In the genomic region with DNA sequence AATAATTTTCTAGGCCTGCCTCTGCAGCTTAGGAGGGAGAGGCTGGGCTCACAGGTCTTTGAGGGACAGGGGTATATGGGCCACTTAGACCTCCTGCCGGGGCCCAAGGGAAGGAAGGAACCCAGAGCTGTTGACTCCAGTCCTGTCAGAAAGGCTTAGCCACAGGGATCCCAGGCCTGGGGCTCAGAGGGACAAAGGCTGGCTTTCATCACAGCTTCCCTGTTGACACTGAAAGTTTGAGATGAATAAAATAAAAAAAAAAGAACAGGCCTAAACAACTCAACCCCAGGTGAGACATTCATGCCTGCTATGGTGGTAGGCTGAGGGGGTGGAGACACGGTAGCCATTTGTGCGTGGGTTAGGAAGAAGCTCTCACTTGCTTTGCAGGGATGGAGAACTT, we compare ENCODE assay signal across 31 mouse cellular contexts. TPM values are rescaled to one million over a fixed set of nuclear protein-coding genes. Genes with fewer than 3 reads are reported as not detected.
DNase-seq lines count a peak whose midpoint lies in the region; ATAC-seq and TF ChIP-seq lines count a peak whose summit lies in the region.
"Had no signal": no experiment of that assay in that cellular context is flagged by ENCODE, and none has a peak within 500 bp of the region (broad histone marks: within the 10 kb centered on the region; RNA-seq: fewer than 3 reads in every experiment).

No protein-coding gene starts in this region.

- no peak overlapping the region for H3K9ac ChIP-seq in neural tube, embryonic 12.5 days
- no peak overlapping the region for H3K9ac ChIP-seq in forebrain, postnatal 0 days
- H3K9ac ChIP-seq: embryonic facial prominence, embryonic 13.5 days; forebrain, embryonic 13.5 days; heart, embryonic 13.5 days; hindbrain, embryonic 14.5 days had no signal

- H3K4me2 ChIP-seq in neural tube, embryonic 12.5 days (replicated peaks) = no peak overlapping the region
- H3K4me2 ChIP-seq in forebrain, postnatal 0 days (ENCODE audit: low read depth) = no peak overlapping the region
- H3K4me2 ChIP-seq: embryonic facial prominence, embryonic 13.5 days; forebrain, embryonic 13.5 days; heart, embryonic 13.5 days; hindbrain, embryonic 14.5 days had no signal

- H3K27me3 ChIP-seq in neural tube, embryonic 12.5 days (replicated peaks) = no peaks in the 10 kb centered on the region
- no peaks in the 10 kb centered on the region for H3K27me3 ChIP-seq in forebrain, postnatal 0 days (ENCODE audit: insufficient read depth, low read length)
- H3K27me3 ChIP-seq: embryonic facial prominence, embryonic 13.5 days; forebrain, embryonic 13.5 days had no signal

- WGBS in neural tube, embryonic 12.5 days = 15% methylated on average over 3 of the region's 3 CpGs
- 10% methylated on average over 3 of the region's 3 CpGs for WGBS in forebrain, postnatal 0 days

- peaks cover 37% of the 10 kb centered on the region for H3K4me1 ChIP-seq in neural tube, embryonic 12.5 days
- peaks cover 26% of the 10 kb centered on the region for H3K4me1 ChIP-seq in forebrain, postnatal 0 days (ENCODE audit: insufficient read depth)
- H3K4me1 ChIP-seq: heart, embryonic 13.5 days had no signal

- H3K36me3 ChIP-seq in neural tube, embryonic 12.5 days = no peaks in the 10 kb centered on the region
- no peaks in the 10 kb centered on the region for H3K36me3 ChIP-seq in forebrain, postnatal 0 days (ENCODE audit: insufficient read depth)
- H3K36me3 ChIP-seq: embryonic facial prominence, embryonic 10.5 days; embryonic facial prominence, embryonic 13.5 days; heart, embryonic 10.5 days; heart, embryonic 13.5 days had no signal

- 0 out of 2 replicates have a peak overlapping the region, but pooled peaks have one; percentile 26 for H3K27ac ChIP-seq in neural tube, embryonic 12.5 days
- H3K27ac ChIP-seq in forebrain, postnatal 0 days (ENCODE audit: low read depth, low read length) = no peak overlapping the region
- H3K27ac ChIP-seq: embryonic facial prominence, embryonic 10.5 days; embryonic facial prominence, embryonic 13.5 days; forebrain, embryonic 13.5 days; heart, adult 2 months; heart, embryonic 10.5 days; heart, embryonic 13.5 days; hindbrain, embryonic 14.5 days; hindbrain, postnatal 0 days had no signal

- TF ChIP-seq CTCF in forebrain, postnatal 0 days (IDR thresholded peaks at IDR 0.05; ENCODE audit: low read depth) = no peak

- no peak for DNase-seq in neural tube, embryonic 10.5 days (ENCODE audit: extremely low spot score, low spot score)
- peak; percentile 53 for DNase-seq in ES-CJ7 (ENCODE audit: low read depth, low spot score)
- peak; percentile 68 for DNase-seq in ZHBTc4 (ENCODE audit: low read depth, low spot score)
- DNase-seq in forebrain, postnatal 0 days = no peak
- DNase-seq in layer of hippocampus, adult 9-11 months = no peak
- DNase-seq: adrenal gland, adult 2 months; adrenal gland, postnatal 14 days; cerebellum, adult 11 months; cerebellum, adult 8-10 months; cerebellum, postnatal 10 days; cerebellum, postnatal 36 days; embryo, embryonic 11 days; gastrocnemius, postnatal 10 days; gastrocnemius, postnatal 36 days; heart, adult 2 months; heart, postnatal 14 days; heart, postnatal 4 days had no signal

- no peak overlapping the region for H3K4me3 ChIP-seq in neural tube, embryonic 12.5 days
- H3K4me3 ChIP-seq in forebrain, postnatal 0 days (ENCODE audit: low read depth, low read length) = no peak overlapping the region
- H3K4me3 ChIP-seq: embryonic facial prominence, embryonic 10.5 days; embryonic facial prominence, embryonic 13.5 days; erythroblast, embryonic 14.5 days; forebrain, embryonic 13.5 days; heart, adult 2 months; heart, embryonic 10.5 days; heart, embryonic 13.5 days had no signal

- no peaks in the 10 kb centered on the region for H3K9me3 ChIP-seq in neural tube, embryonic 12.5 days
- H3K9me3 ChIP-seq in forebrain, postnatal 0 days (ENCODE audit: low read length) = no peaks in the 10 kb centered on the region
- H3K9me3 ChIP-seq: embryonic facial prominence, embryonic 10.5 days; embryonic facial prominence, embryonic 13.5 days; forebrain, embryonic 13.5 days; heart, embryonic 10.5 days; heart, embryonic 13.5 days had no signal

- ATAC-seq in neural tube, embryonic 12.5 days (ENCODE audit: low FRiP score, low read depth) = no peak
- ATAC-seq in forebrain, postnatal 0 days = no peak
- ATAC-seq: CD4-positive, CD25-positive, alpha-beta regulatory T cell, adult 4 months; forebrain, embryonic 13.5 days; hindbrain, postnatal 0 days; inflammation-experienced regulatory T-cells, adult 6 months; intestine, embryonic 16.5 days had no signal

RNA-seq across cellular contexts. Expression of a gene that starts 41.2 kb away (rescaled TPM):
- 2.7 and 3.8 TPM in 2 replicates for polyA plus RNA-seq in neural tube, embryonic 12.5 days (2016; fragmentation: Nextera tagmentation; extraction: Ambion mirVana)
- 28.5 and 28.7 TPM in 2 replicates for total RNA-seq in forebrain, postnatal 0 days (2014; rRNA removed)
- 12.5 and 16.5 TPM in 2 replicates for polyA plus RNA-seq in forebrain, postnatal 0 days (2015; fragmentation: Nextera tagmentation; extraction: Ambion mirVana)
- total RNA-seq: granulocyte monocyte progenitor cell, adult 5-6 weeks had no signal
- polyA plus RNA-seq: C2C12; CD4-positive, CD25-positive, alpha-beta regulatory T cell, adult 4 months; erythroblast, embryonic 14.5 days; inflammation-experienced regulatory T-cells, adult 6 months had no signal

Comparison
In these comparisons a context has a peak if more than half of its experiments do, and no peak if none do; other contexts are left out.
1. DNase-seq: peak in ES-CJ7 (single experiment) and ZHBTc4 (single experiment); none in neural tube, embryonic 10.5 days (single experiment), forebrain, postnatal 0 days (single experiment) and layer of hippocampus, adult 9-11 months (single experiment).